Mouse (Mus musculus) embryonic facial prominence, embryonic 13.5 days (tissue): Measurements from ENCODE around the gene Dhx29. TPM values are rescaled to one million over a fixed set of nuclear protein-coding genes. Genes with fewer than 3 reads are reported as not detected.

Source experiments
- ATAC-seq: fragments of 200-750 bp; cut with Nextera tagmentation; 2 replicates; pipeline ENCODE4 v1.8.0; 2017; ENCODE audit warnings: low read depth; ENCODE audit not compliant: insufficient number of reproducible peaks, insufficient read depth, low FRiP score, low TSS enrichment
- H3K27ac ChIP-seq: fragments of 300-500 bp; sonication (generic); 2 replicates; pipeline ENCODE4 v1.5.1; 2015; ENCODE audit warnings: moderate library complexity, mild to moderate bottlenecking, inconsistent platforms
- H3K27me3 ChIP-seq: fragments of 300-500 bp; sonication (generic); 2 replicates; pipeline ENCODE4 v1.6.1; 2015; ENCODE audit warnings: mild to moderate bottlenecking, inconsistent platforms
- H3K36me3 ChIP-seq: fragments of 300-500 bp; sonication (generic); 2 replicates; pipeline ENCODE4 v1.6.1; 2015; ENCODE audit warnings: mild to moderate bottlenecking, inconsistent platforms
- H3K4me1 ChIP-seq: fragments of 300-500 bp; sonication (generic); 2 replicates; pipeline ENCODE4 v1.6.1; 2015; ENCODE audit warnings: inconsistent platforms
- H3K4me2 ChIP-seq: fragments of 300-500 bp; sonication (generic); 2 replicates; pipeline ENCODE4 v1.6.1; 2015; ENCODE audit warnings: moderate library complexity, mild to moderate bottlenecking, inconsistent platforms
- H3K4me3 ChIP-seq: fragments of 300-500 bp; sonication (generic); 2 replicates; pipeline ENCODE4 v1.5.1; 2015; ENCODE audit warnings: mild to moderate bottlenecking, inconsistent platforms
- H3K9ac ChIP-seq: fragments of 300-500 bp; sonication (generic); 2 replicates; pipeline ENCODE4 v1.6.1; 2015; ENCODE audit warnings: mild to moderate bottlenecking, inconsistent platforms
- H3K9me3 ChIP-seq: fragments of 300-500 bp; sonication (generic); 2 replicates; pipeline ENCODE4 v1.6.1; 2016; ENCODE audit warnings: inconsistent platforms
- WGBS: fragments of 180-500 bp; shearing (Covaris S2); methylation state at CpG from one replicate; pipeline ENCODE4 v1.1.7; 2015; ENCODE audit warnings: mixed read lengths; 5-methylcytosine and 5-hydroxymethylcytosine counted together
- polyA plus RNA-seq: library from polyadenylated mRNA; unstranded; fragments of >200 nt; fragmentation: Nextera tagmentation; extraction: Ambion mirVana; gene quantifications from 2 replicates; pipeline ENCODE4 v1.2.1, GENCODE M21; 2015

The Dhx29 gene
- 31.6 and 44.2 TPM in 2 replicates for polyA plus RNA-seq

- Histone ChIP-seq H3K36me3 (peaks cover 17% of the 10 kb centered on the region), H3K9ac (peak within 1 kb of the TSS; percentile 89), H3K4me3 (peak within 1 kb of the TSS; percentile 85), H3K27me3 (no peaks in the 10 kb centered on the region), H3K4me1 (peaks cover 17% of the 10 kb centered on the region), H3K27ac (peak within 1 kb of the TSS; percentile 90), H3K4me2 (peak within 1 kb of the TSS; percentile 61), H3K9me3 (no peaks in the 10 kb centered on the region)
- under 1% methylated on average over 57 of the region's 57 CpGs for WGBS
- ATAC-seq: peak; percentile 97
These were observed at the start of gene Dhx29, which contains the start of gene Mtrex for GRCm38 (mm10) chr13:112927287-112928001. Gene Dhx29 (plus strand): TSS chr13:112927454. Gene Mtrex (minus strand): TSS chr13:112927398.

- Histone ChIP-seq H3K4me3 (no peak overlapping the region), H3K4me2 (no peak overlapping the region), H3K9ac (no peak overlapping the region), H3K27me3 (no peaks in the 10 kb centered on the region), H3K4me1 (no peaks in the 10 kb centered on the region), H3K27ac (no peak overlapping the region), H3K36me3 (peaks cover 76% of the 10 kb centered on the region), H3K9me3 (no peaks in the 10 kb centered on the region)
- WGBS: 86% methylated on average over 12 of the region's 12 CpGs
- ATAC-seq: no peak
These were observed 40.0 kb upstream of the Dhx29 start for GRCm38 (mm10) chr13:112887234-112887633.

GRCm38 (mm10) chr13:112902176-112902575 lies 25.1 kb upstream of the Dhx29 start:
- Histone ChIP-seq H3K27ac (no peak overlapping the region), H3K4me2 (no peak overlapping the region), H3K9ac (no peak overlapping the region), H3K36me3 (peaks cover 69% of the 10 kb centered on the region), H3K9me3 (no peaks in the 10 kb centered on the region), H3K4me1 (no peaks in the 10 kb centered on the region), H3K4me3 (no peak overlapping the region), H3K27me3 (no peaks in the 10 kb centered on the region)
- WGBS: 91% methylated on average over 3 of the region's 3 CpGs
- ATAC-seq: no peak

GRCm38 (mm10) chr13:112909663-112910062 lies 17.6 kb upstream of the Dhx29 start:
- WGBS: 64% methylated on average over 4 of the region's 4 CpGs
- Histone ChIP-seq H3K9ac (no peak overlapping the region), H3K4me2 (no peak overlapping the region), H3K4me3 (no peak overlapping the region), H3K9me3 (no peaks in the 10 kb centered on the region), H3K27ac (no peak overlapping the region), H3K4me1 (no peaks in the 10 kb centered on the region), H3K27me3 (no peaks in the 10 kb centered on the region), H3K36me3 (peaks cover 54% of the 10 kb centered on the region)
- no peak for ATAC-seq

GRCm38 (mm10) chr13:112910434-112910833 lies 16.8 kb upstream of the Dhx29 start:
- peaks cover 47% of the 10 kb centered on the region for H3K36me3 ChIP-seq
- H3K27me3 ChIP-seq: no peaks in the 10 kb centered on the region
- no peaks in the 10 kb centered on the region for H3K4me1 ChIP-seq
- no peaks in the 10 kb centered on the region for H3K9me3 ChIP-seq
- H3K27ac ChIP-seq: no peak overlapping the region
- H3K4me2 ChIP-seq: no peak overlapping the region
- ATAC-seq: no peak
- H3K9ac ChIP-seq: no peak overlapping the region
- 87% methylated on average over 4 of the region's 4 CpGs for WGBS
- H3K4me3 ChIP-seq: no peak overlapping the region

- WGBS: 84% methylated on average over 4 of the region's 4 CpGs
These were observed 8.0 kb upstream of the Dhx29 start for GRCm38 (mm10) chr13:112919141-112919865.

GRCm38 (mm10) chr13:112920906-112921305 lies 6.3 kb upstream of the Dhx29 start:
- H3K9me3 ChIP-seq: no peaks in the 10 kb centered on the region
- peaks cover 7% of the 10 kb centered on the region for H3K4me1 ChIP-seq

More at GRCm38 (mm10) chr13:112919141-112919865, 8.0 kb upstream of the Dhx29 start:
- Histone ChIP-seq H3K9me3 (no peaks in the 10 kb centered on the region), H3K9ac (no peak overlapping the region), H3K27me3 (no peaks in the 10 kb centered on the region), H3K27ac (no peak overlapping the region), H3K4me3 (no peak overlapping the region), H3K4me1 (no peaks in the 10 kb centered on the region), H3K4me2 (no peak overlapping the region), H3K36me3 (peaks cover 38% of the 10 kb centered on the region)
- ATAC-seq: no peak

GRCm38 (mm10) chr13:112925266-112925665 lies 2.0 kb upstream of the Dhx29 start:
- Histone ChIP-seq H3K36me3 (peaks cover 9% of the 10 kb centered on the region), H3K27ac (no peak overlapping the region), H3K4me1 (peaks cover 17% of the 10 kb centered on the region), H3K27me3 (no peaks in the 10 kb centered on the region), H3K9ac (0 out of 2 replicates have a peak overlapping the region, but pooled peaks have one; percentile 44), H3K4me3 (no peak overlapping the region), H3K4me2 (peak overlapping the region; percentile 61), H3K9me3 (no peaks in the 10 kb centered on the region)
- 79% methylated on average over 6 of the region's 6 CpGs for WGBS
- no peak for ATAC-seq

More at GRCm38 (mm10) chr13:112920906-112921305, 6.3 kb upstream of the Dhx29 start:
- Histone ChIP-seq H3K4me2 (no peak overlapping the region), H3K9ac (no peak overlapping the region), H3K36me3 (peaks cover 38% of the 10 kb centered on the region), H3K27ac (no peak overlapping the region), H3K27me3 (no peaks in the 10 kb centered on the region), H3K4me3 (no peak overlapping the region)
- ATAC-seq: no peak
- 87% methylated on average over 3 of the region's 3 CpGs for WGBS

- ATAC-seq: no peak
- Histone ChIP-seq H3K4me1 (peaks cover 17% of the 10 kb centered on the region), H3K9me3 (no peaks in the 10 kb centered on the region), H3K4me3 (peak overlapping the region; percentile 85), H3K4me2 (peak overlapping the region; percentile 61), H3K9ac (peak overlapping the region; percentile 89), H3K27me3 (no peaks in the 10 kb centered on the region), H3K36me3 (peaks cover 15% of the 10 kb centered on the region), H3K27ac (no peak overlapping the region)
- WGBS: 74% methylated on average over 4 of the region's 4 CpGs
These were observed 1.3 kb upstream of the Dhx29 start for GRCm38 (mm10) chr13:112925976-112926375.

GRCm38 (mm10) chr13:112926796-112927195 lies 458 bp upstream of the Dhx29 start:
- no peak for ATAC-seq
- Histone ChIP-seq H3K4me3 (peak overlapping the region; percentile 85), H3K4me1 (peaks cover 17% of the 10 kb centered on the region), H3K27me3 (no peaks in the 10 kb centered on the region), H3K36me3 (peaks cover 17% of the 10 kb centered on the region), H3K4me2 (peak overlapping the region; percentile 61), H3K9ac (peak overlapping the region; percentile 89), H3K27ac (peak overlapping the region; percentile 90), H3K9me3 (no peaks in the 10 kb centered on the region)
- under 1% methylated on average over 19 of the region's 19 CpGs for WGBS

- peaks cover 17% of the 10 kb centered on the region for H3K4me1 ChIP-seq
- no peak for ATAC-seq
- H3K27ac ChIP-seq: peak overlapping the region; percentile 90
- no peaks in the 10 kb centered on the region for H3K9me3 ChIP-seq
- H3K4me3 ChIP-seq: peak overlapping the region; percentile 85
- peak overlapping the region; percentile 89 for H3K9ac ChIP-seq
- peaks cover 23% of the 10 kb centered on the region for H3K36me3 ChIP-seq
- H3K4me2 ChIP-seq: peak overlapping the region; percentile 61
- WGBS: 4% methylated on average over 8 of the region's 8 CpGs
- no peaks in the 10 kb centered on the region for H3K27me3 ChIP-seq
These were observed 899 bp downstream of the Dhx29 start for GRCm38 (mm10) chr13:112928038-112928668.
